Mouse (Mus musculus): ENCODE data around the gene Raet1d. TPM values are rescaled to one million over a fixed set of nuclear protein-coding genes. Genes with fewer than 3 reads are reported as not detected.
A peak's percentile ranks its signal among the peaks of the same experiment; 100 is the strongest.
"Not testable (repeated sequence)": the region's sequence is repeated elsewhere in the genome, so short reads cannot be mapped to it uniquely, and the experiment has no call there.

The Raet1d gene
- polyA plus RNA-seq, 1 experiment from 2014 or later = 1.3 TPM

GRCm38 (mm10) chr10:22364915-22365314, 4.6 kb downstream of the Raet1d start:
- WGBS = 44% methylated on average over 2 of the region's 2 CpGs

DNA sequence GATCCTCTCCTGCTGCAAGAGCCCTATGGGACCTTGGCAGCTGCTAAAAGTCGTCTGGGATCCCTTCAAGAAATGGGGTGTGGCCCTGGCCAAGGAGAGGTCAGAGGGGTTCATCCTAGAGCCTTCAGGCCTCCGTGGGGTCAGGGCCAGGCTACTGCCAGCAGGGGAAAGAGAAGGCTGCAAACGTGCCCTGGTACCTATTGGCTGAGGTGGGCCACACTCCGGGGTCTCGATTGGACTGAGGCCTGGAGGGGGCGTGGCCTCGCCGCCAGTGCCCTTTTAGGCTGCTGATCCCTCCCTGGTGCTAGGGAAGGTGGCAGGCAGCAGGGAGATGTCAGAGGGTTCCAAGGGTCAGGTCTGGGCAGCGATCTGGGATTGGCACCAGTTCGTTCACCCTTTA, 20.9 kb downstream of the Raet1d start:
- H3K4me1 ChIP-seq (ENCODE audit: insufficient read depth, low read depth, low read length); H3K9me3 ChIP-seq (ENCODE audit: low read length); H3K27ac ChIP-seq (ENCODE audit: low read length); H3K9ac ChIP-seq (replicated peaks; ENCODE audit: low read depth); H3K4me3 ChIP-seq (ENCODE audit: low read depth, low read length); H3K36me3 ChIP-seq (ENCODE audit: insufficient read depth, low read length); H3K27me3 ChIP-seq (replicated peaks; ENCODE audit: insufficient read depth, low read length); DNase-seq (ENCODE audit: low spot score); H3K4me2 ChIP-seq (replicated peaks; ENCODE audit: low read depth, low read length): not testable (repeated sequence)
- ATAC-seq = 0 out of 2 replicates have a peak, but pooled peaks have one; percentile 8
- 12% methylated on average over 6 of the region's 10 CpGs for WGBS

More at GRCm38 (mm10) chr10:22364915-22365314, 4.6 kb downstream of the Raet1d start:
- not testable (repeated sequence) for H3K4me1 ChIP-seq (ENCODE audit: insufficient read depth, low read depth, low read length); H3K27ac ChIP-seq (ENCODE audit: low read length); DNase-seq (ENCODE audit: low spot score); H3K36me3 ChIP-seq (ENCODE audit: insufficient read depth, low read length); H3K4me2 ChIP-seq (replicated peaks; ENCODE audit: low read depth, low read length); H3K27me3 ChIP-seq (replicated peaks; ENCODE audit: insufficient read depth, low read length); H3K9ac ChIP-seq (replicated peaks; ENCODE audit: low read depth); H3K4me3 ChIP-seq (ENCODE audit: low read depth, low read length); ATAC-seq; H3K9me3 ChIP-seq (ENCODE audit: low read length)

- not testable (repeated sequence) for H3K4me2 ChIP-seq (replicated peaks; ENCODE audit: low read depth, low read length); H3K9ac ChIP-seq (replicated peaks; ENCODE audit: low read depth); ATAC-seq; H3K36me3 ChIP-seq (ENCODE audit: insufficient read depth, low read length); H3K27ac ChIP-seq (ENCODE audit: low read length); H3K4me1 ChIP-seq (ENCODE audit: insufficient read depth, low read depth, low read length); H3K9me3 ChIP-seq (ENCODE audit: low read length); H3K4me3 ChIP-seq (ENCODE audit: low read depth, low read length); H3K27me3 ChIP-seq (replicated peaks; ENCODE audit: insufficient read depth, low read length); DNase-seq (ENCODE audit: low spot score)
- 91% methylated on average over 7 of the region's 7 CpGs for WGBS
Measured at GRCm38 (mm10) chr10:22390146-22390545, 29.8 kb downstream of the Raet1d start.

- not testable (repeated sequence) for ATAC-seq; H3K4me3 ChIP-seq (ENCODE audit: low read depth, low read length); H3K9me3 ChIP-seq (ENCODE audit: low read length); H3K9ac ChIP-seq (replicated peaks; ENCODE audit: low read depth); H3K4me2 ChIP-seq (replicated peaks; ENCODE audit: low read depth, low read length); H3K4me1 ChIP-seq (ENCODE audit: insufficient read depth, low read depth, low read length); H3K27ac ChIP-seq (ENCODE audit: low read length); DNase-seq (ENCODE audit: low spot score); H3K36me3 ChIP-seq (ENCODE audit: insufficient read depth, low read length); H3K27me3 ChIP-seq (replicated peaks; ENCODE audit: insufficient read depth, low read length)
- 80% methylated on average over 1 of the region's 5 CpGs for WGBS
Measured at GRCm38 (mm10) chr10:22391616-22392015, 31.3 kb downstream of the Raet1d start.

GRCm38 (mm10) chr10:22393028-22393824, 32.9 kb downstream of the Raet1d start:
- H3K9me3 ChIP-seq (ENCODE audit: low read length); H3K4me2 ChIP-seq (replicated peaks; ENCODE audit: low read depth, low read length); H3K27me3 ChIP-seq (replicated peaks; ENCODE audit: insufficient read depth, low read length); H3K9ac ChIP-seq (replicated peaks; ENCODE audit: low read depth); H3K27ac ChIP-seq (ENCODE audit: low read length); H3K36me3 ChIP-seq (ENCODE audit: insufficient read depth, low read length); H3K4me3 ChIP-seq (ENCODE audit: low read depth, low read length); ATAC-seq; DNase-seq (ENCODE audit: low spot score); H3K4me1 ChIP-seq (ENCODE audit: insufficient read depth, low read depth, low read length): not testable (repeated sequence)
- no CpG with 5 or more reads among the region's 2 CpGs for WGBS

- ATAC-seq; H3K36me3 ChIP-seq (ENCODE audit: insufficient read depth, low read length); H3K4me1 ChIP-seq (ENCODE audit: insufficient read depth, low read depth, low read length); H3K27ac ChIP-seq (ENCODE audit: low read length); H3K4me2 ChIP-seq (replicated peaks; ENCODE audit: low read depth, low read length); H3K9ac ChIP-seq (replicated peaks; ENCODE audit: low read depth); DNase-seq (ENCODE audit: low spot score); H3K27me3 ChIP-seq (replicated peaks; ENCODE audit: insufficient read depth, low read length); H3K4me3 ChIP-seq (ENCODE audit: low read depth, low read length); H3K9me3 ChIP-seq (ENCODE audit: low read length): not testable (repeated sequence)
- 37% methylated on average over 1 of the region's 1 CpGs for WGBS
Measured at GRCm38 (mm10) chr10:22396680-22397079, 36.3 kb downstream of the Raet1d start.

DNA sequence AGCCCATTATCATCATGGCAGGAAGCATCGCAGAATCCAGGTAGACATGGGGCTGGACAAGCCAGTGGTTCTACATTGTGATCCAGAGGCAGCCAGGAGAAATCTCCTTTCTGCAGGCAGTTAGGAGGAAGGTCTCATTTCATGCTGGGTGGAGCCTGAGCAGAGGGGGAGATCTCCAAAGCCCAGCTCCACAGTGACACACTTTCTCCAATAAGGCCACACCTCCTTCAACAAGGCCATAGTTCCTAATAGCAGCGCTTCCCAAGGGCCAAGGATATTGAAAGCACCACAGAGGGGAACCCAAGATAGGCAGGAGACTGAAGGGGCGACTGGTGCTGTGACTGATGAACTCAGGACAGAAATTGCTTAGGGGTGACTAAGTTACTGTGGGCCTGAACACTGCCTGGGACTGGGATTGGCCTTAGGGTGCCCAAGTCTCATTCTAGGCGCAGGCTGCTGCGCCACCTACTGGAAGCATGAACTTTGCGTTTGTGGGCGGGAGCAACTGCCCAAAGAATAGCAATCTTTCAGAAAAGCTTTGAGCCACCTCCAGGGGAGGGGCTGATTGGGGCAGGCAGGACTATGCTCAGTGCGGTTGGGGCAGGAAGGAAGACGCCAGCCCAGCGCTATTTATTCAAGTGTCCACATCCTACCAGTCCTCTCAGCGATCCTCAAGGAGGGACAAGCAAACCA, 42.0 kb downstream of the Raet1d start:
- DNase-seq (ENCODE audit: low spot score) (peak; percentile 65), ATAC-seq (peak; percentile 91)
- H3K4me2 ChIP-seq (replicated peaks; ENCODE audit: low read depth, low read length); H3K27me3 ChIP-seq (replicated peaks; ENCODE audit: insufficient read depth, low read length); H3K9me3 ChIP-seq (ENCODE audit: low read length); H3K9ac ChIP-seq (replicated peaks; ENCODE audit: low read depth); H3K27ac ChIP-seq (ENCODE audit: low read length); H3K36me3 ChIP-seq (ENCODE audit: insufficient read depth, low read length); H3K4me3 ChIP-seq (ENCODE audit: low read depth, low read length); H3K4me1 ChIP-seq (ENCODE audit: insufficient read depth, low read depth, low read length): not testable (repeated sequence)
- 2% methylated on average over 8 of the region's 11 CpGs for WGBS
- TF ChIP-seq CTCF (IDR thresholded peaks at IDR 0.05) = peak; percentile 75

- H3K36me3 ChIP-seq (ENCODE audit: insufficient read depth, low read length); H3K9me3 ChIP-seq (ENCODE audit: low read length); H3K27me3 ChIP-seq (replicated peaks; ENCODE audit: insufficient read depth, low read length); H3K9ac ChIP-seq (replicated peaks; ENCODE audit: low read depth); H3K27ac ChIP-seq (ENCODE audit: low read length); H3K4me3 ChIP-seq (ENCODE audit: low read depth, low read length); H3K4me1 ChIP-seq (ENCODE audit: insufficient read depth, low read depth, low read length); H3K4me2 ChIP-seq (replicated peaks; ENCODE audit: low read depth, low read length): not testable (repeated sequence)
- DNase-seq (ENCODE audit: low spot score) = peak; percentile 4
- ATAC-seq = peak; percentile 68
- 0% methylated on average over 1 of the region's 8 CpGs for WGBS
Measured at GRCm38 (mm10) chr10:22413702-22414494, 53.5 kb downstream of the Raet1d start.
